Mouse (Mus musculus) liver, embryonic 12.5 days (tissue): ENCODE measurements at regions not wholly inside any gene's neighbourhood (a gene's known extent, or its start where the extent isn't known, plus 50 kb on each side); places are given as distances from the start of the nearest gene placed in this dataset.

Source experiments
- ATAC-seq: fragments of 200-750 bp; cut with Nextera tagmentation; 2 replicates; pipeline ENCODE4 v1.8.0; 2017; ENCODE audit warnings: moderate number of reproducible peaks, mild to moderate bottlenecking, moderate library complexity
- H3K27ac ChIP-seq: fragments of 300-500 bp; sonication (generic); 2 replicates; pipeline ENCODE4 v1.5.1; 2016; ENCODE audit warnings: mild to moderate bottlenecking
- H3K27me3 ChIP-seq: fragments of 300-500 bp; sonication (generic); replicated peaks from 2 replicates; pipeline ENCODE4 v1.6.1; 2016; ENCODE audit warnings: mild to moderate bottlenecking, moderate library complexity
- H3K36me3 ChIP-seq: fragments of 300-500 bp; sonication (generic); 2 replicates; pipeline ENCODE4 v1.6.1; 2016; ENCODE audit warnings: mild to moderate bottlenecking, moderate library complexity
- H3K4me1 ChIP-seq: fragments of 300-500 bp; sonication (generic); 2 replicates; pipeline ENCODE4 v1.6.1; 2016
- H3K4me2 ChIP-seq: fragments of 300-500 bp; sonication (generic); 2 replicates; pipeline ENCODE4 v1.6.1; 2016; ENCODE audit warnings: mild to moderate bottlenecking, moderate library complexity
- H3K4me3 ChIP-seq: fragments of 300-500 bp; sonication (generic); 2 replicates; pipeline ENCODE4 v1.5.1; 2016; ENCODE audit warnings: mild to moderate bottlenecking, moderate library complexity
- H3K9ac ChIP-seq: fragments of 300-500 bp; sonication (generic); 2 replicates; pipeline ENCODE4 v1.6.1; 2016; ENCODE audit warnings: mild to moderate bottlenecking, moderate library complexity
- H3K9me3 ChIP-seq: fragments of 300-500 bp; sonication (generic); replicated peaks from 2 replicates; pipeline ENCODE4 v1.6.1; 2016; ENCODE audit warnings: mild to moderate bottlenecking, moderate library complexity
- WGBS: fragments of 180-500 bp; shearing (Covaris S2); methylation state at CpG from one replicate; pipeline ENCODE4 v1.1.7; 2016; ENCODE audit not compliant: insufficient replicate concordance; 5-methylcytosine and 5-hydroxymethylcytosine counted together

DNA sequence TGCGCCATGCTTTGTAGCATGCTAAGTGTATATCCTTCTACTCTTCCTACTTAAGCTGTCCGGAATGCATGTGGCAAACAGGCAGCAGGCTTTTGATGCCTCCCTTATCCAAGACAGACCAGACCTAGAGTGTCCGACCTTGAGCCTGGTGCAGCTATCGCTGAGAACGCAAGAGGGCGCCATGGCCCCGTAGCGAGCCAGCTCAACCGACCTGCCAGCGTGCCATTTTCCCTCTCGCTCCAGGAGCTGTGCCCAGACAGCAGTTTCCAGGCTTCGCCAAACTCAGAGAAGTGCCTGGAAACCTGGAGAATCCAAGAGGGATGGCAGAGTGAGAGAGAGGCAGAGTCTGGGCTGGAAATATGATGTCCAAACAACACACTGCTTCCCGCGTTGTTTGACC lies 155.8 kb upstream of the Gm12830 start:
- peaks cover 44% of the 10 kb centered on the region for H3K4me1 ChIP-seq
- no peak overlapping the region for H3K9ac ChIP-seq
- peak overlapping the region; percentile 35 for H3K4me3 ChIP-seq
- peak overlapping the region; percentile 63 for H3K4me2 ChIP-seq
- H3K27ac ChIP-seq, result peak overlapping the region; percentile 73; the same call in 1 of the 2 replicates
- no peaks in the 10 kb centered on the region for H3K36me3 ChIP-seq
- peaks cover 41% of the 10 kb centered on the region for H3K27me3 ChIP-seq
- ATAC-seq, result peak; percentile 46
- 7% methylated on average over 14 of the region's 14 CpGs for WGBS
- no peaks in the 10 kb centered on the region for H3K9me3 ChIP-seq

DNA sequence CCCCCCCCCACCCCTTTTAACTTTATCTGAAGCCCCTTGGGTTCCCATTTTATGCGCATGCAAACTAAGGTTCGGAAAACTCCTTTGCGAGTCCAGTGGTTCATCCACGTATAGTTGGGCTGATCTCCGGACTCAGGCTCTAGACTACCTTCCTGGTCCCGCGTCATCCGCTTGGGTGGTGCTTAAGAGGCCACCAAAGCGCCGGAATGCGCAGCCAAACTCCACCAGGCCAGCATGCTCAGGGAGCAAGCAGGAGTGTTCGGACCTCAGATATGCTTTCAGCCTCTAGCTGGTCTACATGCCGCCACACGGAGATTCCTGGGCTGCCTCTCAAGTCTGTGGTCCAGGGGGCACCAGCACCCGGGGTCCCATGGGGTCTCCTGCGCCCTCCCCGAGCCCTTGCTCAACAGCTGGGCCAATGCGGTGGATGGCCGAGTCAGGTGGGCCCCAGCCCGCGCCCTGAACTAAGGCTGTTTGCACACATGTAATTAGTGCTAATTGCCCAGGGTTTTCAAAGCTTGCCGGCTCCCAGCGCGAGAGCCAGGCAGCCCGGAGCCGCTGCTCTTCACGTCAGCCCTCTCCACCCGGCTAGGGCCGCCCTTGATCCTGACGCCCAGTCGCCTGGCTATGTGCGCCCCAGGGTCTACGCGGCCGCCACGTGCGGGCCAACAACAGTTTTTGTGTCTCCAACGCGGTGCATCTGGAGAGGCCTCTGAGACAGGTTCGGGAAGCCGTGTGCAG lies 155.1 kb upstream of the Gm12830 start:
- ATAC-seq, result peak; percentile 19
- 12% methylated on average over 41 of the region's 41 CpGs for WGBS
- peaks cover 41% of the 10 kb centered on the region for H3K27me3 ChIP-seq

DNA sequence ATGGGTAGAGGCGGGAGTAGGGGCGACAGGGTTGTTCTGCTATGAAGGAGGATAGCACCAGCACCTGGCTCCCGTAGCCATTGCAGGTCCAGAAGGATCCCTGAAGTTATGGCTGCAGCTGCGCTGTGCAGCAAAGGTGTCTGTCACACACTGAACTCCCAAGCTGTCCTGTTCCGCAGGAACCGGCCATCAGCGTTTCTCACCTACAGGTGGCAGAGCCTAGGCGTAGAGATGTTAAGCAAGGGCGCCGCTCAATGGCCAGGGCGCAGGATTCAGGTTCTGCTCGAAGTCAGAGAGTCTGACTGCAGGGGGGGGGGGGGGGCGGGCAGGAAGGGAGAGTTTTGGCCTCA lies 154.6 kb upstream of the Gm12830 start:
- Histone ChIP-seq H3K4me1 (peaks cover 44% of the 10 kb centered on the region), H3K4me2 (peak overlapping the region; percentile 63), H3K9ac (no peak overlapping the region), H3K36me3 (no peaks in the 10 kb centered on the region), H3K4me3 (peak overlapping the region; percentile 35), H3K27ac (no peak overlapping the region), H3K27me3 (peaks cover 41% of the 10 kb centered on the region), H3K9me3 (no peaks in the 10 kb centered on the region)
- ATAC-seq, result no peak
- 18% methylated on average over 12 of the region's 13 CpGs for WGBS

More for the DNA sequence above, 155.1 kb upstream of the Gm12830 start:
- Histone ChIP-seq H3K9ac (peak overlapping the region; percentile 27; the same call in 1 of the 2 replicates), H3K9me3 (no peaks in the 10 kb centered on the region), H3K4me2 (peak overlapping the region; percentile 63), H3K4me3 (peak overlapping the region; percentile 35), H3K36me3 (no peaks in the 10 kb centered on the region), H3K4me1 (peaks cover 44% of the 10 kb centered on the region), H3K27ac (peak overlapping the region; percentile 10; the same call in 1 of the 2 replicates)

DNA sequence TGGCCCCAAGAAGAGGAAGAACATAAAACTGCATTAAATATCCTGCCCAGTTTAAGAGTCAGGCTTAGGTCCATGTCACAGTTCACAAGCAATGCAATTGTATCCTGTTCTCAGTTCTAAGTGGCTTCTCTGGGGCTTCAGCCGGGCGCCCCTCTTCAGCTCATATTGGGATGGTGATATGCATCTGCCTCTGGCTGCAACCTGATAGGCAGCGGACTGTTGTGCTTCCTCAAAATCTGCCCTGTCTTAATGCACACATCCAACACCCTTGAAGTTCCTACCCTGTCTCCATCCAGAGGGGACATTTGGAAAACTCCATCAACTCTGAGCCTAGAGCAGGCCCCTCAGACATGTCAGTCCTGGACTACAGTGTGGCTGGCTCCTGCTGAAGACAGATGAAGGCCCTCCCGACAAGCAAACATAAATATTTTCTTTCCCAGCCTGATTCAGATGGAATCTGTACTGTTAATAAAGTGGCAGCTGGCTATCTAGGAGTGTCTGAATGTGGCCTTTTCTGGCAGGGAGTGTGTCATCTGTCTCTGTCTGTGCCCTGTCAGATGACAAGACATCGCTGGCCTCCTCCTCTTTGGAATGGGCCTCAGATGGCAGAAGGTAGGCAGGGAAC lies 149.3 kb upstream of the Gm12830 start:
- no peaks in the 10 kb centered on the region for H3K4me1 ChIP-seq
- H3K36me3 ChIP-seq, result no peaks in the 10 kb centered on the region
- no peak overlapping the region for H3K9ac ChIP-seq
- 45% methylated on average over 5 of the region's 5 CpGs for WGBS
- H3K4me2 ChIP-seq, result no peak overlapping the region
- no peak for ATAC-seq
- H3K9me3 ChIP-seq, result no peaks in the 10 kb centered on the region
- peaks cover 31% of the 10 kb centered on the region for H3K27me3 ChIP-seq
- H3K4me3 ChIP-seq, result no peak overlapping the region
- no peak overlapping the region for H3K27ac ChIP-seq

DNA sequence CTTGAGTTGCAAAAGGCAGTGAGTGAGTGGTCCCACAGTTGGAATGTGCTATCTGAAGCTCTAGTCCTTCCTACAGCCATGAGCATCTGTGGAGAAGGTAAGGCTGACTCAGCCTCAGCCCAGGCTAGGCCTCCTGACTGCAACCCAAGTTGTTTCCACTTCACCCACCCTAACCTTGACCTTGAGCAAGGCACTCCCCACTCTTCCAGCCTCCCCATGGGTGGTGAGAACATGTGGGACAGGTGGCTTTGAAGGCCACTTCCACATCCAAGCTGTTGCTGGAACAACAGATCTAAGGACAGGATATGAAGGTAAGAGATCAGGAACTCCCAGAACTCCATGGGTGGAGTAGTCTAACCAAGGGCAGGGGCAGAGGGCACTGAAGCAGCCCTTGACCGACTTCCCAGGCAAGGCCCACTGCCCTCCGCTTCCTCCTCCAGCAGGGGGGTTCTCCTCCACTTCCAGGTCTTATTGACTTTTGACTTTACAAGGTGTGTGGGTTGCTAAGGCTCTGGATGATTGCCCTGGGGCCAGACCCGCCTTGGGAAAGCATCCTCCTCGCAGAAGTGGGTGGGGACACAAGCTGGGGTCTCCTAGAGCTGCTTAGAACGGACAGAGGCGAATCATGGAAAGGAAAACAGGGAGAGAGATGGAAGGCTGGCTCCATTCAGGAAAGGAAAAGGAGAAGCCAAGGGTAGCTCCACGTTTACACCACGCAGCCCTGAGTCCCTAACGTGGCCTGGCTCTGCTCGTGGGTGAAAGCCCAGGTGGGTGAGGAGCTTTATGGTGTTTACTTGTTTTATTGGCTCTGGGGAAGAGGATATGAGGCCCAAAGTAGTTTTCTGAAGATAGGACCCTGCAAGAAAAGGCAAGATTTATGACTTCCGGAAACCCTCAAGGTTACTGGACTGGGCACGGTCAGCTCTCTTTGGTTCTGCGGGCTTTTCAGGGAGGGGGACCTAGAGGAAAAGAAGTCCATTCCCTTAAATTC lies 144.3 kb upstream of the Gm12830 start:
- Histone ChIP-seq H3K4me1 (no peaks in the 10 kb centered on the region), H3K4me2 (no peak overlapping the region), H3K36me3 (no peaks in the 10 kb centered on the region), H3K27ac (no peak overlapping the region), H3K9ac (no peak overlapping the region), H3K4me3 (no peak overlapping the region), H3K9me3 (no peaks in the 10 kb centered on the region), H3K27me3 (peaks cover 24% of the 10 kb centered on the region; the same call in 1 of the 2 replicates)
- 68% methylated on average over 13 of the region's 13 CpGs for WGBS
- ATAC-seq, result no peak

DNA sequence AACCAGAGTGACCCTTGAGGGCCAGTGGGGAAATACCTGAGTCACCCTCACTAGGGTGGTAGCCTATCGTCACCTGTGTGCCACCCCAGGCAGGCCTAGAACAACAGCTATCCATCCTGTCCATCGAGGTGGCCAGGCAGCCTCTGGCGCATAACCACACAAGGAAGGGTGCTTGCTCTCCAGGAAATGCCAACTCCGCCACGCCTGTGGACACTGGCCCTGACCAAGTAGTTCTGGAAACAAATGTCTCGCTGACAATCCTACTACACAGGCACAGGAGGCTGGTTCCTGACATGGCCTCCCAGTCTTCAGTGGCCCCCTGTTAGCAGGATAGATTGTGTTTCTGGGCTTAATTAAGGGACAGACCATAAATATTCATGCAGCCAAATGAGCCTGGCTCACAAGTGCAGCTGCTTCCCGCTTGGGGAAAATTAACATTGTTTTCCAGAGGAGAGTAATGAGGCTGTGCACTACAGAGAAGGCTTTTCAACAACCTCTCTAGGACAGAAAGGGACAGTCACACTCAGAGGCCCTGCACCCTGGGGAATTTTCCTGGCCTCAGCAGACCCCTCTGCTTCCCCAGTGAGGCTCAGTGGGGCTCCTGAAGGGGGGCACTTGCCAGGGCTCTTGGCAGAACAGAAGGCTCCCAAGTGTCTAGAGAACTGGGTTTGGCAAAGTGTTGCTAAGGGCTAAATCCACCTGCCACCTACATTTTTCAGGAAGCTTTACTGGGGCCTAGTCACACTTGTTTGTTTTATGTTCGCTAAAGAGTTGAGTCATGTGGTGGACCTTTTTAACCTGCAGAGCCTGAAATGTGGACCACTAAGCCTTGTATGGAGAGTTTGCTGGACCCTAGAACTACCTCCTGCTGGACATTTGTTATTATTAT lies 143.2 kb upstream of the Gm12830 start:
- Histone ChIP-seq H3K27ac (no peak overlapping the region), H3K4me3 (no peak overlapping the region), H3K9ac (no peak overlapping the region), H3K4me1 (no peaks in the 10 kb centered on the region), H3K9me3 (no peaks in the 10 kb centered on the region), H3K36me3 (no peaks in the 10 kb centered on the region), H3K27me3 (peaks cover 18% of the 10 kb centered on the region; the same call in 1 of the 2 replicates), H3K4me2 (no peak overlapping the region)
- WGBS, result 63% methylated on average over 8 of the region's 8 CpGs
- no peak for ATAC-seq

DNA sequence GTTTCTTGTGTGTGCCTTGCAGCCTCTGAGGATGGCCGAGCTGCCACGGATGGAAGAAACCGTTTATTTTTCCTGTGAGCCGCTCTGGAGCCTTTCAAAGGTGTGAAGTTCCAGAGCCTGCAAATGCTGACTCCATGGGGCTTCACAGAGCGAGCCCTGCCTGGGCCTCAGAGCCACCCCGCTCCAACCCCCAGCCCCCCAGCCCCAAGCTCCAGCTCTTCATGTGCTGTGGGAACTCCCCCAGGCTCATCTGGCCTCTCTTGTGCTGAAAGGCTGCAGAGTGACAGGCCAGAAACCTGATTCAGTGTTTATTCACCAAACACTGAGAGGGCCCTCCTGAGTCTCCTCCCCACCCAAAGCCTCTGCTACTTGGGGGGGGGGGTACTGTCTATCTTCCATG lies 141.2 kb upstream of the Gm12830 start:
- no peak for ATAC-seq
- no peak overlapping the region for H3K9ac ChIP-seq
- no peaks in the 10 kb centered on the region for H3K9me3 ChIP-seq
- no peak overlapping the region for H3K27ac ChIP-seq
- no peak overlapping the region for H3K4me3 ChIP-seq
- no peaks in the 10 kb centered on the region for H3K4me1 ChIP-seq
- H3K36me3 ChIP-seq, result no peaks in the 10 kb centered on the region
- H3K4me2 ChIP-seq, result no peak overlapping the region
- H3K27me3 ChIP-seq, result peaks cover 23% of the 10 kb centered on the region
- 26% methylated on average over 6 of the region's 6 CpGs for WGBS

DNA sequence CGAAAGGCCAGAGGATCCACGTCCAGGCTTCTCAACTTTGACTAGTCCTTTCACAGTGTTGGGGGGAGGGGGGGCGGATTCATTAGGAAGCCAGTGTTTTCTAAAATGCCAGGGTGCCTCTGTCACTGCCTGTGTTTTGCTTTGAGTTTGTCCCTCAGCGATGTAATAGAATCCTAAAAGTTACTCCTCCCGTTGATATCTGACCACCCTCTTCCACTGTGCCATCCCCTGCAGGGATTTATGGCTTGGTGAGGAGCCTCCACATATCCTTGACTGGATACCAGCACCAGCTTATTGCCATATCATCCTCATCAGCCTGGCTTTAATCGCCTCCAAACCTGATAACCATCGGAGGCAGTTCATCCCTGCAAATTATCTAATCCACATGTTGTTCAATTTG lies 138.6 kb upstream of the Gm12830 start:
- no peaks in the 10 kb centered on the region for H3K4me1 ChIP-seq
- H3K36me3 ChIP-seq, result no peaks in the 10 kb centered on the region
- H3K27ac ChIP-seq, result no peak overlapping the region
- no peaks in the 10 kb centered on the region for H3K9me3 ChIP-seq
- no peak overlapping the region for H3K4me2 ChIP-seq
- no peak for ATAC-seq
- no peak overlapping the region for H3K9ac ChIP-seq
- H3K4me3 ChIP-seq, result no peak overlapping the region
- H3K27me3 ChIP-seq, result peaks cover 33% of the 10 kb centered on the region
- WGBS, result 71% methylated on average over 7 of the region's 7 CpGs

DNA sequence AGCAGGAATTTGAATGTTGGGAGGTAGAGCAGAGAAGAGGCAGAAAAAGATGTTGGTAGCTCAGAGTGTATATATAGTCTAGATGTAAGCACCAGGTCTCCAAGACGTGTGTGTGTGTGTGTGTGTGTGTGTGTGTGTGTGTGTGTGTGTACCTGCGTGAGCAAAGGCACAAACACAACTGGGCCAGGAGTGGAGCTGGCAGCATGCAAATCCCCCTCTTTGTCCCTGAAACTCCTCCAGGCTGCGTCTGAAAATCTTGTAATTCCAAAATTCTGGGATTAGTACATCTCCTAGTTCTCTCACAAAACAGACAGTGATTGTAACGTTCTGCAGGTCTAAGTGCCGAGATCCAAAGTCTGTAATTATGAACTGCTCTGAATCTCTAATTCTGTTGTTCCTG lies 137.8 kb upstream of the Gm12830 start:
- Histone ChIP-seq H3K27me3 (peaks cover 40% of the 10 kb centered on the region), H3K4me1 (no peaks in the 10 kb centered on the region), H3K9me3 (no peaks in the 10 kb centered on the region), H3K4me2 (no peak overlapping the region), H3K4me3 (no peak overlapping the region), H3K9ac (no peak overlapping the region), H3K36me3 (no peaks in the 10 kb centered on the region), H3K27ac (no peak overlapping the region)
- no peak for ATAC-seq
- WGBS, result 59% methylated on average over 5 of the region's 5 CpGs

DNA sequence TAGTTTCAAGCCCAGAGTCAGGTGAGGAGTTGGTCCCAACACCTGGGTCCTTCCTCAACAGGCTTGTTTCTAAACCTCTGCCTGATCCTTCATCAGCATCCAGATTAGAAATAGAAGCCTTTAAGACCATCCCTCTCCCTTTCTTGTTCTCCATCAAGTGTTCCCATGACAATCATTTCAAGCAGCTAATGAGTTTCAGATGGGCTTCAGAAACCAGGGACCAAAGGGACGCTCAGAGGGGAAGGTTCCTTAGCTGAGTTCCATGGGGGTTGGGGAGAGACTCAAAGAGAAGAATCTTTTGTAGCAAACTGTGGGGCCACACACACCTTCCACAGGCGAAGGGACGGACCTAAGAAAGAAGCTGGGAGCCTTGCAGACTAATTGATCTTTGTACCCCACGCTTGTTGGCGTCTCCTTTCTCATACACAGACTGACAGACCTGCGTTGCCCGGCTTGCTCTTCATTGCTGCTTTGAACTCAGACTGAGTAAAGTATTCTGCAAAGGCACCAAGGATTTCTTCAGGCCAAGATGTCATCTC lies 136.6 kb upstream of the Gm12830 start:
- no peak overlapping the region for H3K9ac ChIP-seq
- no peak for ATAC-seq
- H3K36me3 ChIP-seq, result no peaks in the 10 kb centered on the region
- H3K27ac ChIP-seq, result no peak overlapping the region
- H3K4me2 ChIP-seq, result no peak overlapping the region
- no peaks in the 10 kb centered on the region for H3K4me1 ChIP-seq
- 56% methylated on average over 7 of the region's 7 CpGs for WGBS
- H3K9me3 ChIP-seq, result no peaks in the 10 kb centered on the region
- peaks cover 39% of the 10 kb centered on the region for H3K27me3 ChIP-seq
- no peak overlapping the region for H3K4me3 ChIP-seq

DNA sequence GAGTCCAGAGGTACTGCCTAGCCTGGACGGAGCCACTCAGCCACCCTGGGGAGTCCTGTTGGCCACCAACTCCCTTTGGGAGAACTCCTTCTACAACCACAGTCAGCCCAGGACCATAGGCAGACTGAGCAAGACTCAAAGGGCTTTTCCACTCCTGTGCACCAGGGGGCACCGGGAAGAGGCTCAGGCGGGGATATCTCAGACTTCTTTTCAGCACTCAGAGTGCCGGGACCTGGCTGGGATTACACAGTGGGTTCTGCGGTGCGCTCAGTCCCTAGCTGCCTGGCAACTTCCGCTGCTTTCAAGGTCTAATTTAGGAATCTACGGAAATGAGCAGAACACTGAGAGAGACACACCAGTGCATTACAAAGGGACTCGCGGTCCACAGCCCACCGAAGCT lies 136.1 kb upstream of the Gm12830 start:
- no peak overlapping the region for H3K9ac ChIP-seq
- H3K36me3 ChIP-seq, result no peaks in the 10 kb centered on the region
- peak overlapping the region; percentile 38 for H3K4me2 ChIP-seq
- no peaks in the 10 kb centered on the region for H3K4me1 ChIP-seq
- H3K27me3 ChIP-seq, result peaks cover 39% of the 10 kb centered on the region
- 10% methylated on average over 11 of the region's 11 CpGs for WGBS
- H3K27ac ChIP-seq, result no peak overlapping the region
- ATAC-seq, result no peak
- H3K9me3 ChIP-seq, result no peaks in the 10 kb centered on the region
- H3K4me3 ChIP-seq, result no peak overlapping the region
